Mouse (Mus musculus) midbrain, embryonic 11.5 days (tissue): ENCODE measurements around the gene Tmem136. TPM values are rescaled to one million over a fixed set of nuclear protein-coding genes. Genes with fewer than 3 reads are reported as not detected.

Experiments
- ATAC-seq: fragments of 200-750 bp; cut with Nextera tagmentation; 2 replicates; pipeline ENCODE4 v1.8.0; 2017; ENCODE audit warnings: moderate TSS enrichment, moderate library complexity; ENCODE audit not compliant: low FRiP score
- DNase-seq: peaks from one replicate; pipeline ENCODE4 v3.0.0; 2015; ENCODE audit warnings: low spot score; ENCODE audit errors: missing footprints
- H3K27ac ChIP-seq: fragments of 300-500 bp; sonication (generic); 2 replicates; pipeline ENCODE4 v1.5.1; 2014; ENCODE audit warnings: low read depth, low read length
- H3K27me3 ChIP-seq: fragments of 300-500 bp; sonication (generic); 2 replicates; pipeline ENCODE4 v1.6.1; 2014; ENCODE audit warnings: mild to moderate bottlenecking, low read length, moderate library complexity, mixed read lengths; ENCODE audit not compliant: control insufficient read depth, insufficient read depth
- H3K36me3 ChIP-seq: fragments of 300-500 bp; sonication (generic); 2 replicates; pipeline ENCODE4 v1.6.1; 2014; ENCODE audit warnings: mild to moderate bottlenecking, low read length, moderate library complexity, mixed read lengths; ENCODE audit not compliant: control insufficient read depth, insufficient read depth
- H3K4me1 ChIP-seq: fragments of 300-500 bp; sonication (generic); 2 replicates; pipeline ENCODE4 v1.6.1; 2014; ENCODE audit warnings: low read length; ENCODE audit not compliant: control insufficient read depth, insufficient read depth
- H3K4me2 ChIP-seq: fragments of 300-500 bp; sonication (generic); 2 replicates; pipeline ENCODE4 v1.6.1; 2014; ENCODE audit warnings: mild to moderate bottlenecking, moderate library complexity
- H3K4me3 ChIP-seq: fragments of 300-500 bp; sonication (generic); 2 replicates; pipeline ENCODE4 v1.5.1; 2014; ENCODE audit warnings: low read depth, low read length
- H3K9ac ChIP-seq: fragments of 300-500 bp; sonication (generic); 2 replicates; pipeline ENCODE4 v1.6.1; 2014; ENCODE audit warnings: low read length
- H3K9me3 ChIP-seq: fragments of 300-500 bp; sonication (generic); 2 replicates; pipeline ENCODE4 v1.6.1; 2016; ENCODE audit warnings: low read length; ENCODE audit not compliant: control insufficient read depth
- WGBS: fragments of 180-500 bp; shearing (Covaris S2); extraction: QIAGEN DNeasy Blood & Tissue Kit; methylation state at CpG from one replicate; pipeline ENCODE4 v1.1.7; 2014; 5-methylcytosine and 5-hydroxymethylcytosine counted together
- polyA plus RNA-seq: library from polyadenylated mRNA; unstranded; fragments of >200 nt; fragmentation: Nextera tagmentation; extraction: Ambion mirVana; gene quantifications from 2 replicates; pipeline ENCODE4 v1.2.1, GENCODE M21; 2014

Gene Tmem136
- polyA plus RNA-seq, 1 experiment from 2014 or later, result 13.9 TPM

- Histone ChIP-seq H3K27ac (no peak overlapping the region), H3K9me3 (no peaks in the 10 kb centered on the region), H3K4me3 (no peak overlapping the region), H3K4me1 (no peaks in the 10 kb centered on the region), H3K9ac (no peak overlapping the region), H3K36me3 (no peaks in the 10 kb centered on the region), H3K4me2 (no peak overlapping the region), H3K27me3 (no peaks in the 10 kb centered on the region)
- ATAC-seq, result no peak
- DNase-seq, result no peak
These were observed 20.0 kb downstream of the Tmem136 start for GRCm38 (mm10) chr9:43096337-43096736.

GRCm38 (mm10) chr9:43094828-43095227 lies 21.5 kb downstream of the Tmem136 start:
- WGBS, result 93% methylated on average over 4 of the region's 4 CpGs
- no peak overlapping the region for H3K9ac ChIP-seq

DNA sequence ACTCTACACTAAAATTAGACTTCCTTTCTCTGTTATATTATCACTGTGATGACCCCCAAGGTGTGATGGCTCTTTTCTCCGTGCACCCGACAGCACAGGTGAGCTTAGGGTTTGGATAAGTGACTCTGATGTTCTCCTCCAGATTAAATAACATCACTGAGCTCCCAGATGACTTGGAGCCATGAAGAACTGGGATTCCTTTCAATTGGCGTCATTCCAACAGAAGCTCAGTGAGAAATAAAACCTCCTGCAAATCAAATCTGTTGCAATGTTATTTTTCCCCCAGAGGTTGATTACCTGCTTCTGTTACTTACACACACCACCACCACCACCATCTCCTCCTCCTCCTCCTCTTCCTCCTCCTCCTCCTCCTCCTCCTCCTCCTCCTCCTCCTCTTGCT lies 22.6 kb downstream of the Tmem136 start:
- no peak overlapping the region for H3K4me2 ChIP-seq
- H3K27ac ChIP-seq, result no peak overlapping the region
- H3K4me1 ChIP-seq, result no peaks in the 10 kb centered on the region
- H3K36me3 ChIP-seq, result no peaks in the 10 kb centered on the region
- 89% methylated on average over 3 of the region's 3 CpGs for WGBS
- H3K4me3 ChIP-seq, result no peak overlapping the region
- ATAC-seq (no peak), DNase-seq (no peak)
- H3K9ac ChIP-seq, result no peak overlapping the region
- H3K9me3 ChIP-seq, result no peaks in the 10 kb centered on the region
- H3K27me3 ChIP-seq, result no peaks in the 10 kb centered on the region

More at GRCm38 (mm10) chr9:43094828-43095227, 21.5 kb downstream of the Tmem136 start:
- Histone ChIP-seq H3K36me3 (no peaks in the 10 kb centered on the region), H3K4me2 (no peak overlapping the region), H3K27ac (no peak overlapping the region), H3K4me1 (no peaks in the 10 kb centered on the region), H3K9me3 (no peaks in the 10 kb centered on the region), H3K4me3 (no peak overlapping the region), H3K27me3 (no peaks in the 10 kb centered on the region)
- no peak for ATAC-seq
- no peak for DNase-seq

GRCm38 (mm10) chr9:43085686-43086285 lies 30.6 kb downstream of the Tmem136 start:
- 93% methylated on average over 1 of the region's 1 CpGs for whole genome bisulfite sequencing
- H3K4me1 ChIP-seq, result no peaks in the 10 kb centered on the region
- DNase-seq (no peak), ATAC-seq (no peak)
- no peaks in the 10 kb centered on the region for H3K36me3 ChIP-seq
- no peak overlapping the region for H3K27ac ChIP-seq
- no peaks in the 10 kb centered on the region for H3K27me3 ChIP-seq
- no peak overlapping the region for H3K4me3 ChIP-seq
- H3K9me3 ChIP-seq, result no peaks in the 10 kb centered on the region
- no peak overlapping the region for H3K9ac ChIP-seq
- no peak overlapping the region for H3K4me2 ChIP-seq

DNA sequence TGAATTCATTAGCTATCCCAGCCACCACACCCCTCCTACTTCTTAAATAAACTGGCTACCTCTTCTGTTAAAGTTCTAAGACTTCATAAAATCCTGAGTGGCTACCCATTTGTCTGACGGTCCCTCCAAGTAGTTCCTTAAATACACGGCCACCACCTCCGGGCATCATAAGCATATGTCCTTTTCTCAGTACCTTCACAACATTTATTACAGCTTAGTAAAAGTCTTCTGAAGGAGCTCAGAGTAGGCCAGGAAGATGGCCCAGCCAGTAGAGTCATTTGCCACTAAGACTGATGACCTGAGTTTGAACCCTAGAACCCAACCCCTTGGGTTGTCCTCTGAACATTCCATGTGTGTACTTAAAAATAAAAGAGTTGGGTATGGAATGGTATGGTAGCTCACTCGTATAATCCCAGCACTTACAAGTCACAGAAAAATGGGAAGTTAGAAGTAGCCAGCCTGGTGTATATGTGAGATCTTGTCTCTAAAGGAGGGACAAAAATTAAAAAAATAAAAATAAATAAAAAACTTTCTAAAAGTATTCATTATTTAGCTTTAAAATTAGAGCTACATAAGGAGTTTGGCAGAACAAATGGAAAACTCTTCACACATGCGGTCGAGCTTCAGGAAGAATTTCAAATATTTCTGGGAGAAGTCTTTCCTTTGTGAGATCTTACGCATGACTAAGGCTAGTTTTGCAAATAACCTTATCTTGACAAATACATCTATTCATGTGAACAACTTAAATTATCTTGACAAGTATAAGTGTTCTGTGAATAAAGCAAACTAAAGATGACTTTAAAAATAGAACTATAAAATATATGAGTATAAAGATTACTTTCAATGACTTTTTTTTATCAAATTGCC lies 31.6 kb downstream of the Tmem136 start:
- 81% methylated on average over 7 of the region's 7 CpGs for WGBS

DNA sequence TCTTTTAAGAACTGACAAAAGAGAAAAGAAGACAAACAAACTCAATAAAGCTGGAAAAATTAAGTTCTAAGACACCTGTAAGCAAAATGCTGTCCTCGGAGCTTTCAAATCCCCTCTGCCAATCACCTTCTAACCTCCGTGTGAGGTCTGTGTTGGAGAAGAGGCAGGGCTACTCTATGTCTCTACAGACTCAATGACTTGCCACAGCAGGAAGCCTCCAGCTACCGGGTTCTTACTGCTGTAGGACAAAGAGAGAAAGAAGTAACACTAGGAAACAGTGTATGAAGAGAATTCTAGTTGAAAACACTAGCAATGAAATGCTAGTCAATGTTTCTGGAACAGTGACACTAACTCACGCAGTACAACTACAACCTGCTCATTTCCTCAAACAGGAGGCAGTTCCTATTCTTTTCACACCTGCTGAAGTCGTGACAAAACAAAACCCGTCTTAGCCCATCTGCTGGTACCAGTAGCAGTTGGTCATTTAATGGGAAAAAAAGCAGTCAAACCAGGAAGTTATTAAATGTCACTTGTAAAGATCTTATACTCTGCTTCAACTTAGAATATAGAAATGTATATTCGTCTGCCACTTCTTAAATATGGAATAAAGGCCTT lies 32.8 kb downstream of the Tmem136 start:
- peak; percentile 65 for DNase-seq
- H3K9me3 ChIP-seq, result no peaks in the 10 kb centered on the region
- no peaks in the 10 kb centered on the region for H3K36me3 ChIP-seq
- H3K4me3 ChIP-seq, result no peak overlapping the region
- H3K4me2 ChIP-seq, result no peak overlapping the region
- H3K27ac ChIP-seq, result no peak overlapping the region
- 29% methylated on average over 7 of the region's 7 CpGs for WGBS
- ATAC-seq, result no peak
- H3K9ac ChIP-seq, result no peak overlapping the region
- no peaks in the 10 kb centered on the region for H3K27me3 ChIP-seq
- H3K4me1 ChIP-seq, result no peaks in the 10 kb centered on the region

More for the DNA sequence above, 31.6 kb downstream of the Tmem136 start:
- Histone ChIP-seq H3K27ac (no peak overlapping the region), H3K4me3 (no peak overlapping the region), H3K36me3 (no peaks in the 10 kb centered on the region), H3K27me3 (no peaks in the 10 kb centered on the region), H3K4me2 (no peak overlapping the region), H3K9me3 (no peaks in the 10 kb centered on the region), H3K9ac (no peak overlapping the region), H3K4me1 (no peaks in the 10 kb centered on the region)
- DNase-seq (peak; percentile 65), ATAC-seq (no peak)

- ATAC-seq (no peak), DNase-seq (peak; percentile 61)
- Histone ChIP-seq H3K9me3 (no peaks in the 10 kb centered on the region), H3K4me2 (no peak overlapping the region), H3K4me3 (no peak overlapping the region), H3K27ac (no peak overlapping the region), H3K4me1 (no peaks in the 10 kb centered on the region), H3K9ac (no peak overlapping the region), H3K27me3 (no peaks in the 10 kb centered on the region), H3K36me3 (no peaks in the 10 kb centered on the region)
- 98% methylated on average over 3 of the region's 3 CpGs for WGBS
These were observed 37.7 kb downstream of the Tmem136 start for GRCm38 (mm10) chr9:43078711-43079110.

GRCm38 (mm10) chr9:43076163-43076562 lies 40.2 kb downstream of the Tmem136 start:
- 76% methylated on average over 7 of the region's 7 CpGs for WGBS
- H3K9me3 ChIP-seq, result no peaks in the 10 kb centered on the region
- H3K4me3 ChIP-seq, result no peak overlapping the region
- no peaks in the 10 kb centered on the region for H3K27me3 ChIP-seq
- H3K4me1 ChIP-seq, result peaks cover 1% of the 10 kb centered on the region
- H3K9ac ChIP-seq, result no peak overlapping the region
- ATAC-seq (no peak), DNase-seq (peak; percentile 39)
- H3K27ac ChIP-seq, result no peak overlapping the region
- H3K4me2 ChIP-seq, result no peak overlapping the region
- H3K36me3 ChIP-seq, result no peaks in the 10 kb centered on the region

- no peak overlapping the region for H3K4me2 ChIP-seq
- H3K9me3 ChIP-seq, result no peaks in the 10 kb centered on the region
- ATAC-seq (no peak), DNase-seq (peak; percentile 51)
- no peaks in the 10 kb centered on the region for H3K27me3 ChIP-seq
- no peak overlapping the region for H3K27ac ChIP-seq
- H3K4me3 ChIP-seq, result no peak overlapping the region
- H3K4me1 ChIP-seq, result peaks cover 8% of the 10 kb centered on the region
- WGBS, result 94% methylated on average over 1 of the region's 1 CpGs
- no peaks in the 10 kb centered on the region for H3K36me3 ChIP-seq
- no peak overlapping the region for H3K9ac ChIP-seq
These were observed 41.8 kb downstream of the Tmem136 start for GRCm38 (mm10) chr9:43074611-43075010.
